19 mouse cellular contexts compared by ENCODE assay signal in the genomic region with DNA sequence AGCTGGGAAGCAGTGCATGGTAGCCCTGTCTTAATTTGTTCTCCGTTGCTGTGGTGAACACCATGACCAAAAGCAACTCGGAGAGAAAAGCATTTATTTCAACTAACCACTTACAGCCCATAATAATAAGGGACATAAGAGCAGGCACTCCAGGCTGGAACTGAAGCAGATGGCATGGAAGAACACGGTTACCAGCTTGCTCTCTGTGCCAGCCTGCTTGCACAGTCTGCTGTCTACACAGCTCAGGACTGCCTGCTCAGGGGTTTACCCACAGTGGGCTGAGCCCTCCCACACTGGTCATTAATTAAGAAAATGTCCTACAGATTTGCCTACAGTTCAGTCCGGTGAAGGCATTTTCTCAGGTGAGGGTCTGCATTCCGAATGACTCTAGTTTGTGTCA. TPM values are rescaled to one million over a fixed set of nuclear protein-coding genes. Genes with fewer than 3 reads are reported as not detected.
DNase-seq lines count a peak whose midpoint lies in the region; ATAC-seq lines count a peak whose summit lies in the region.
"Had no signal": no experiment of that assay in that cellular context is flagged by ENCODE, and none has a peak within 500 bp of the region (broad histone marks: within the 10 kb centered on the region; RNA-seq: fewer than 3 reads in every experiment).

No protein-coding gene starts in this region.

- no peaks in the 10 kb centered on the region for H3K9me3 ChIP-seq in forebrain, embryonic 13.5 days (replicated peaks)
- H3K9me3 ChIP-seq in forebrain, embryonic 12.5 days = no peaks in the 10 kb centered on the region
- H3K9me3 ChIP-seq: embryonic facial prominence, embryonic 12.5 days; limb, embryonic 10.5 days; neural tube, embryonic 13.5 days had no signal

- no peak overlapping the region for H3K27ac ChIP-seq in forebrain, embryonic 13.5 days
- H3K27ac ChIP-seq in forebrain, embryonic 12.5 days = no peak overlapping the region
- H3K27ac ChIP-seq: embryonic facial prominence, embryonic 12.5 days; limb, embryonic 10.5 days; liver, embryonic 14.5 days; neural tube, embryonic 13.5 days had no signal

- H3K36me3 ChIP-seq in forebrain, embryonic 13.5 days (ENCODE audit: poor library complexity, severe bottlenecking) = no peaks in the 10 kb centered on the region
- H3K36me3 ChIP-seq in forebrain, embryonic 12.5 days (replicated peaks) = no peaks in the 10 kb centered on the region
- H3K36me3 ChIP-seq: embryonic facial prominence, embryonic 12.5 days; limb, embryonic 10.5 days; neural tube, embryonic 13.5 days had no signal

- WGBS in forebrain, embryonic 13.5 days = 75% methylated on average over 5 of the region's 5 CpGs
- 73% methylated on average over 5 of the region's 5 CpGs for WGBS in forebrain, embryonic 12.5 days

- peaks cover 6% of the 10 kb centered on the region; the same call in 1 of the 2 replicates for H3K4me1 ChIP-seq in forebrain, embryonic 13.5 days
- peaks cover 12% of the 10 kb centered on the region for H3K4me1 ChIP-seq in forebrain, embryonic 12.5 days

- ATAC-seq in forebrain, embryonic 13.5 days = peak; percentile 82
- no peak for ATAC-seq in forebrain, embryonic 12.5 days (ENCODE audit: low FRiP score)

- no peak overlapping the region for H3K9ac ChIP-seq in forebrain, embryonic 13.5 days
- H3K9ac ChIP-seq in forebrain, embryonic 12.5 days = no peak overlapping the region
- H3K9ac ChIP-seq: embryonic facial prominence, embryonic 12.5 days; liver, embryonic 14.5 days; neural tube, embryonic 13.5 days had no signal

- peak; percentile 87 for DNase-seq in brain, adult 2 months (ENCODE audit: low read depth, low spot score)
- DNase-seq in cerebellum, adult 9-10 months = peak; percentile 46
- peak; percentile 29 to 43 for DNase-seq in layer of hippocampus, adult 8-10 months (ENCODE audit: low spot score in 2 of 2)
- DNase-seq in testis, postnatal 10 days (ENCODE audit: low spot score) = no peak
- DNase-seq in right cerebral cortex, postnatal 14 days = no peak
- DNase-seq in left cerebral cortex, adult 11 months (ENCODE audit: low spot score) = no peak
- DNase-seq: adrenal gland, postnatal 14 days; gastrocnemius, postnatal 14 days; heart, postnatal 10 days; kidney, adult 8-10 months; kidney, postnatal 36 days; lung, postnatal 10 days had no signal

- no peak overlapping the region for H3K4me3 ChIP-seq in forebrain, embryonic 13.5 days
- H3K4me3 ChIP-seq in forebrain, embryonic 12.5 days (replicated peaks) = no peak overlapping the region
- H3K4me3 ChIP-seq: embryonic facial prominence, embryonic 12.5 days; limb, embryonic 10.5 days; megakaryocyte, embryonic 14.5 days; neural tube, embryonic 13.5 days had no signal

- no peaks in the 10 kb centered on the region for H3K27me3 ChIP-seq in forebrain, embryonic 13.5 days
- H3K27me3 ChIP-seq in forebrain, embryonic 12.5 days = 0 out of 2 replicates have a peak, but pooled peaks cover 4% of the 10 kb centered on the region
- H3K27me3 ChIP-seq: embryonic facial prominence, embryonic 12.5 days; neural tube, embryonic 13.5 days had no signal

- H3K4me2 ChIP-seq in forebrain, embryonic 13.5 days = no peak overlapping the region
- no peak overlapping the region for H3K4me2 ChIP-seq in forebrain, embryonic 12.5 days
- H3K4me2 ChIP-seq: embryonic facial prominence, embryonic 12.5 days; neural tube, embryonic 13.5 days had no signal

RNA-seq across cellular contexts. Expression of a gene that starts 47.8 kb away (rescaled TPM):
- 0.14 and 0.67 TPM in 2 replicates for polyA plus RNA-seq in forebrain, embryonic 13.5 days (2015; fragmentation: Nextera tagmentation; extraction: Ambion mirVana)
- polyA plus RNA-seq in forebrain, embryonic 12.5 days (2016; fragmentation: Nextera tagmentation; extraction: Ambion mirVana) = 0.47 and 0.94 TPM in 2 replicates
- 1 to 10 TPM; 2.3 to 4.6 (median 2.7) TPM for total RNA-seq in layer of hippocampus, adult 8-10 months (2022)

Comparison
In these comparisons a context has a peak if more than half of its experiments do, and no peak if none do; other contexts are left out.
1. DNase-seq: peak in brain, adult 2 months (single experiment), cerebellum, adult 9-10 months (single experiment) and layer of hippocampus, adult 8-10 months (2 of 2); none in testis, postnatal 10 days (single experiment), right cerebral cortex, postnatal 14 days (single experiment) and left cerebral cortex, adult 11 months (single experiment).